Mouse (Mus musculus): ENCODE results near the gene Fam107b.
A peak's percentile ranks its signal among the peaks of the same experiment; 100 is the strongest.

The Fam107b gene

GRCm38 (mm10) chr2:3570186-3570585 lies at the start of gene Fam107b:
Fam107b (plus strand) TSS chr2:3570488.
- DNase-seq, result no peak

DNA sequence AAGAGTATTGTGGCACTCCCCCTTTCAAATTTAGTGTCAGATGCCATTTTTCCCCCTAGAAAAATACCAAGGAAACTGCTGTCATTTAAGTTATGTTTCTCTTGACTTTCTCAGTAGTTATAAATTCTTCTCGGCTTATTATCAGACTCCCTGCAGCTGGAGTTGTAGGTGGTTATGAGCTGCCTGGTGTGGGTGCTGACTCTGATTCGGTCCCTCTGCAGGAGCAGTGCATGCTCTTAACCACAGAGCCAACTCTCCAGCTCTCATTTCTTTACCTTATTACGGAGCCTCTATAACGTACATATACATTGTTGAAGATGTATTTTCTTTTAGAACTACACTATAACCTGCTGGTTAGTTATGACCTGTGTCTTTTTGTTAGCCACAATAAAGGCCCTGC lies 47.7 kb upstream of the Fam107b start:
- no peak for DNase-seq

- no peak for DNase-seq
Observed at GRCm38 (mm10) chr2:3526288-3526687, 44.0 kb upstream of the Fam107b start.

DNA sequence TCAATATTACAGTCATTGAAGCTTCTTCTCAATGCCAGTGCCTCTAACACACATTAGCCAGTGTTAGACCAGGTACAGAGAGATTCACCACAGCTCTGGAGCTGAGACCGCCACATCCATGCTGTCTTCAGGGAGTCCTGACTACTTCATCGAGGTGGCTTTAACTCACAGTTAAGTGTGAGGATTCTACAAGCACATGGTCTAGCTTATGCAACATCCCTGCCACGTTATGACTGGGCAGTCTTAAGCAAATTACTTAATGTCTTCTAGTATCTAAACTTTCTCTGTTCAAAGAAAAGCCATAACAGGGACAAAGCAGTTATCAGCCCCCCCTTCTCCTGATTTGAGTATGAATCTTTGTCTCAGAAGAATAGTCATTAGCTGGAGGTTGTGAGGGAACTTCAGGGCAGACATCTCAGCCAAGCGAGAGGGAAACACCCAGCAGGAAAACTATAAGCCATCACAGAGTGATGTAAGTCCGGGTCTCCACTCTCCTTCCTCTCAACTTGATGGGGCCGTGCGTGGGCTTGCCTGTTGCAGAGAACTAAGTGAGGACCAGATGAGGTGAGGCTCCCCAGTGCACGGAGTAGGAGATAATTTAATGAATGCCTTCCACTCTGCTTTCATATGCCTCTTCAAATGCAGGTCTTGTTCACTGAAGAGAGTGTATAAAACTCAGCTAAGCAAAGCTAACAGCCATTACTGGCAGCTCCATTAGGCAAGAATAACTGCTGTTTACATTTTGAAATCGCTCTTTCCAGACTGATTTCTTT lies 28.8 kb upstream of the Fam107b start:
- no peak for DNase-seq

DNA sequence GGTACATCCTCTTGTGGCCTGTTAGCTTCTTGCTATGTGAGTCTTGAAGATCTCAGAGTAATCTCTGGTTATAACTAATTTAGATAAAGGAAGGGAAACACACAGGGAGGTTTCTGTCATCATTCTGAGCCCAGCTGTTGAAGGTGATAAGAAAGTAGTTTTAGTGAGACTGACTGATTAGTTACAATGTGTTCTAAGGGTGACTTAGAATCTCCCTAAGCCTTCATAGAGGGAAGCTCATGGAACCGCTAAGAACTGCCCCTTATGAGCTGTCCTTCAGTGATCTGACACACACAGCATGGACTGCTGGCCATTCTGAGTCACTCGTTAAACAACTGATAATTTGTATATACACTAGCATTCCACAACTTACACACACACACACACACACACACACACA lies 24.2 kb upstream of the Fam107b start:
- DNase-seq, result no peak

GRCm38 (mm10) chr2:3546588-3546987 lies 23.7 kb upstream of the Fam107b start:
- peak; percentile 74 for DNase-seq

GRCm38 (mm10) chr2:3570606-3571005 lies 318 bp downstream of the Fam107b start:
- no peak for DNase-seq

DNA sequence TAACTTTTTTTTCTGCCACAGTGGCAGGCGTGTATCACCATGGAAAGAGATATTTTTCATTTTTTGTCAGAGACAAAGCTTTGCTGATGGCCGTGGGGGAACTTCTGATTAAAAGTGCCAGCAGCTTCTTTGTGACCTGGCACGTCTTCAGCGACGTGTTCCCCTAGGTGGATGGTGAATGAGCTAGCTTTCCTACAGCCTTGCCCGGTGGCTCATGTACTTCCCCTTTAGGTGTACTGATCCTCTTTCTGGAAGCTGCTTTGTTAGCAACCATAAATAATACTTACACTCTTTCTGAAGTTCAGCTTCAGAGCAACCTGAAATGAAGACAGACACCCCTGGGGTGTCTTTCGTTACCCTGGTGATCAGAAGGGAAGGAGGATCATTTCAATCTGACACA lies 3.6 kb downstream of the Fam107b start:
- no peak for DNase-seq

GRCm38 (mm10) chr2:3575140-3575539 lies 4.9 kb downstream of the Fam107b start:
- no peak for DNase-seq

- DNase-seq, result no peak
Observed at GRCm38 (mm10) chr2:3576346-3576745, 6.1 kb downstream of the Fam107b start.

- no peak for DNase-seq
Observed at GRCm38 (mm10) chr2:3577216-3577615, 6.9 kb downstream of the Fam107b start.

- no peak for DNase-seq
Observed at GRCm38 (mm10) chr2:3578180-3578902, 8.1 kb downstream of the Fam107b start.

DNA sequence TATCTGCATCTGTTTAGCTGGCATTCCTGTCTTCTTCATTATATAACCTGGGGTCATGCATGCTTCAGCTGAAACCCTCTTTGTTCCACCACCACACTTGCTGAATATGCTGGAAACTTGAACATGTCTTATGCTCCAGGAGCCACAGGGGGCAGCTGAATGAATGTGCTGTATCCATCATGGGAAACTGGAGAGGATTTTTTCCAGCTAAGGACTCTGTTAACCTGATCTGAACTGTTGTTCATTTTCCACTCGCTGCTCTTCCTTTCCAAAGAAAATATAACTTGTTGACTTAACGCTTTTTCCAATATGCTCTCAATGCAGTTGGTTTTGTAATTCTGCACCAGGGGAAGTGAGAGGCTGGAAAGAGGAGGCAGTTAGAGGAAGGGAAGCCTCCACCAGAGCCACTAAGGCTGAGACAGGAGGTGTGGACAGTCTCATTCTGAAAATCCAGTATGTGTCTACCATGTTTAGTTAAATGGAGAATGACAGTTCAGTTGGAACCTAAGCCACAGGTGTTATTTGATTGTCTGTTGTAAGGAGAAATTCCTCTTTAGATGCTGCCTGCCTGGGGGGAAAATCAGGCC lies 9.1 kb downstream of the Fam107b start:
- peak; percentile 7 for DNase-seq

- no peak for DNase-seq
Observed at GRCm38 (mm10) chr2:3582830-3583229, 12.5 kb downstream of the Fam107b start.

DNA sequence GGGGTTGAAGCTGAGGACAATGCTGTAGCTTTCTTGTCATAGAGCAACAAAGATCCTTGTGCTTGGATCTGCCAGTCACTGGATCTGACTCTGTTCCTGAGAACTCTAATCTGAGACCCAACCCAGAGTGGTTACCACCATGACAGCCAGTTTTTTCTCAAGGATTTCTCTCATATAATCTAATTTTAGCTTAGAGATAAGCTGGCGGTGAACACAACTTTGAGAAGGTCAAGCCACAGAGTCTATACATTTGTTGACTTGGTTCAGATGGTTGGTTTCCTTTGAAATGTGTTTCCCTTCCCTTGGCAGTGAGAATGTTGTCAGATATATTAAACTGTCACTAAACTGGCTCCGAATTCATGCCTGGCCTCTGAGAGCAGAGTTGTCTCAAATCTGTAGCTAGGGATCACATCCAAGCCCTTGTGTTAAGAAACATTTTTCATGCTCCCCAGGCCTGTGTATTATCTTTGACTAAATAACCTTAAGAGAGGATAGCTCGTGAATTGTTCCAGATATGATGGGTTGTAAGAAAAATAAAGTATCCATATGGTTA lies 15.0 kb downstream of the Fam107b start:
- DNase-seq, result no peak

GRCm38 (mm10) chr2:3590086-3590915 lies 20.0 kb downstream of the Fam107b start:
- DNase-seq, result no peak

GRCm38 (mm10) chr2:3590916-3591197 lies 20.6 kb downstream of the Fam107b start:
- DNase-seq, result no peak

DNA sequence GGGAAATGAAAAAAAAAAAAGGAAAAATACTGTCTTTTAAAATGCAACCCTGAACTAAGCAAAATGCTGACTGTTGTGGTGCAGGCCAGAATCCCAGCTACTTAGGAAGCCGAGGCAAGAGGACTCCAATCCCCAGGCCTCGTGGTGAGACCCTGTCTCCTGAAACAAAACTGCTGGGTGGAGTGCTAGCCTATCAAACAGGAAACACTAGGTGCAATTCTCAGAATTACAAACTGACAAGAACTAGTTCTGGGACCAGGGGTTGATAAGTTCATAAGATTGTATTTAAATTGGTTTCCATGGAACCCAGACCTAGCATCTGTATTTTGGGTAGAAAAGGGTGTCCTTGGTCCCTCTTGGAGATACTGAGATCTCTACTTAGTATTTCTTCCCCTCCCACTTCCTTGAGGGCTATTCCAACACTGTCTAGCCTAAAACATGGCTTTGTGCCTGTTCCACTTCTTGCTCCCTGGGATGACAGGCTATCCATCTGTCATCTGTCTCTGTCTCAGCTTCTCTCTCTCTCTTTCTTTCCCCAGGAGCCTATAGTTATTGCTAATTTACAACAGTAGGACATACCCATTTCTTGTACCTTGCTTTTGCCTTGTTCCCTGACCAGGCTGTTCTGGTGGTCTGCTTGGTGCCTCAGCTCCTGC lies 24.5 kb downstream of the Fam107b start:
- no peak for DNase-seq

- no peak for DNase-seq
Observed at GRCm38 (mm10) chr2:3600421-3600820, 30.1 kb downstream of the Fam107b start.

DNA sequence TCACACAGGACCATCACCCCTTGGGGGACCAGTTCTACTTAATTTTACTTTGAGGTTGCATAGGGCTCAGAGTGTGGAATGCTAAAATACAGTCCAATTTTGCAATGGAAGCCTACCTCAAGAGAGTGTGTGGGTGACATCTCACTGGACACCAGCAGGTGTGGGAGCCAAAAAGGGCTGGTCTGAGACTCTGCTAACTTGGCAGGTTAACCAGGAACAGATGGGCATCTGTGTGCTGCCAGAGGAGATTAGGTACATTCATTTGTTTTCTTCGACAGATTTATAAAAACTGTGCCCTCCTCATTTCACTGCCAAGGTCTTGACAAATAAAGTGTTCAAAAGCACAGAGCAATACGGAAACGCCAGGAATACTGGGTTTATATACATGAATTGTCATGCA lies 32.3 kb downstream of the Fam107b start:
- no peak for DNase-seq

DNA sequence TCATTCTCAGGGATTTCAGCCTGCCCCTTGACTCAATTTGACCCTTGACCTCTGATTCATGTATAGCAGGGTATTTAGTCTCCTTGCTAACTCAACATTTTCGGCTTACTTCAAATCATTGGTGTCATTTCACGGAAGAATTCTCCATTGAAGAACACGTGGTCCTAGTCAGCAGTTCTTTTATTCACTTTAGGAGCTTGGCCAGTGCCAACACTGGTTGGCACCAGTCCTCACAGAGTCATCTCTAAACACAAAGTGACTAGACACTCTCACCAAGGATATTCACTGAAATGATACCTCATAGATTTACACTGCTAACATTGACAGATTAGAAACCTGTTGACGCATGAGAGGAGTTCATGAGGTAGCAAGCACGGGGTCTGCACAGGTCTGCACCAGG lies 32.9 kb downstream of the Fam107b start:
- no peak for DNase-seq
